Mouse (Mus musculus): Measurements from ENCODE around the gene Tap2.
A peak's percentile ranks its signal among the peaks of the same experiment; 100 is the strongest.

The Tap2 gene

GRCm38 (mm10) chr17:34249878-34250277 is 46.6 kb downstream of the Tap2 start:
- DNase-seq (ENCODE audit: low spot score) = peak; percentile 69

DNA sequence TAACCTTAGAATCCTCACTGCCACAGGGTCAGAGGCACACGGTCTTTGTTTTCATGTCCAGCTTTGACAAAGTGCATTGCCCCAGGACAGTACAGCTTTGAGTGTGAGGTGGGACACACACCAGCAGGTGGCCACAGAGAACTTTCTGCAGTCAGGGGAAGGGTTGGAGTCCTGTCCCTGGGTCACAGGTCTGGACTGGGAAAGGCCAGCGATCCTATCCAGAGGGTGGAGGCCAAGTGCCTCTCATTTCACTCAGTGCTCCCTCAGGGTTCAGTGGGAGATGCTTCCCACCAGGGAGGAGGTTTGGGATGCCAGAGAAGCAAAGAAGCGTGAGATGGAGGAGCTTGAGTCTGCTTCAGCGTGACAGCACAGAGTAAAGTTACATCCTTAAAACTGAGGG is 48.3 kb downstream of the Tap2 start:
- DNase-seq (ENCODE audit: low spot score) = no peak

- DNase-seq (ENCODE audit: low spot score) = no peak
Measured at GRCm38 (mm10) chr17:34256501-34256900, 53.2 kb downstream of the Tap2 start.

GRCm38 (mm10) chr17:34257594-34258375 is 54.5 kb downstream of the Tap2 start, which contains the start of gene H2-Ab1:
Gene H2-Ab1, plus strand, starts transcription at chr17:34257689.
- DNase-seq (ENCODE audit: low spot score) = peak; percentile 60

GRCm38 (mm10) chr17:34260551-34260950 is 57.2 kb downstream of the Tap2 start:
- no peak for DNase-seq (ENCODE audit: low spot score)

- DNase-seq (ENCODE audit: low spot score) = peak; percentile 81
Measured at GRCm38 (mm10) chr17:34261502-34261901, 58.2 kb downstream of the Tap2 start.

- DNase-seq (ENCODE audit: low spot score) = peak; percentile 73
Measured at GRCm38 (mm10) chr17:34263068-34263467, 59.7 kb downstream of the Tap2 start.

- no peak for DNase-seq (ENCODE audit: low spot score)
Measured at GRCm38 (mm10) chr17:34263811-34264371, 60.6 kb downstream of the Tap2 start.

- no peak for DNase-seq (ENCODE audit: low spot score)
Measured at GRCm38 (mm10) chr17:34264452-34265351, 61.4 kb downstream of the Tap2 start.

All from adipocyte (in vitro differentiated cells).